Mouse (Mus musculus): ENCODE data around the gene Ydjc.
"Not testable (repeated sequence)": the region's sequence is repeated elsewhere in the genome, so short reads cannot be mapped to it uniquely, and the experiment has no call there.

Ydjc gene

GRCm38 (mm10) chr16:17151874-17152273 is 7.5 kb downstream of the Ydjc start:
- no peak for DNase-seq (ENCODE audit: low spot score in 2 of 2)

- DNase-seq (ENCODE audit: low spot score in 2 of 2), result no peak
These were observed 9.9 kb downstream of the Ydjc start for GRCm38 (mm10) chr16:17154346-17154745.

GRCm38 (mm10) chr16:17165478-17165877 is 21.1 kb downstream of the Ydjc start:
- DNase-seq (ENCODE audit: low spot score in 2 of 2), result not testable (repeated sequence)

GRCm38 (mm10) chr16:17167179-17167578 is 22.8 kb downstream of the Ydjc start:
- no peak for DNase-seq (ENCODE audit: low spot score in 2 of 2)

- no peak for DNase-seq (ENCODE audit: low spot score in 2 of 2)
These were observed 23.6 kb downstream of the Ydjc start for GRCm38 (mm10) chr16:17168049-17168448.

GRCm38 (mm10) chr16:17175765-17176164 is 31.3 kb downstream of the Ydjc start:
- no peak for DNase-seq (ENCODE audit: low spot score in 2 of 2)

GRCm38 (mm10) chr16:17177623-17178170 is 33.3 kb downstream of the Ydjc start:
- no peak for DNase-seq (ENCODE audit: low spot score in 2 of 2)

- DNase-seq (ENCODE audit: low spot score in 2 of 2), result no peak
These were observed 35.3 kb downstream of the Ydjc start for GRCm38 (mm10) chr16:17179706-17180105.

GRCm38 (mm10) chr16:17181382-17181781 is 37.0 kb downstream of the Ydjc start:
- DNase-seq (ENCODE audit: low spot score in 2 of 2), result no peak

- DNase-seq (ENCODE audit: low spot score in 2 of 2), result no peak
These were observed 37.7 kb downstream of the Ydjc start for GRCm38 (mm10) chr16:17182136-17182535.

- no peak for DNase-seq (ENCODE audit: low spot score in 2 of 2)
These were observed 38.6 kb downstream of the Ydjc start for GRCm38 (mm10) chr16:17183003-17183402.

- DNase-seq (ENCODE audit: low spot score in 2 of 2), result no peak
These were observed 41.1 kb downstream of the Ydjc start for GRCm38 (mm10) chr16:17185475-17185874.

GRCm38 (mm10) chr16:17193823-17194222 is 49.4 kb downstream of the Ydjc start:
- no peak for DNase-seq (ENCODE audit: low spot score in 2 of 2)

- DNase-seq (ENCODE audit: low spot score in 2 of 2), result no peak
These were observed 55.9 kb downstream of the Ydjc start for GRCm38 (mm10) chr16:17200121-17200952.

- DNase-seq (ENCODE audit: low spot score in 2 of 2), result peak; percentile 63 to 82
These were observed 56.7 kb downstream of the Ydjc start for GRCm38 (mm10) chr16:17200953-17201707.

- no peak for DNase-seq (ENCODE audit: low spot score in 2 of 2)
These were observed 57.6 kb downstream of the Ydjc start for GRCm38 (mm10) chr16:17201977-17202376.

GRCm38 (mm10) chr16:17202549-17202948 is 58.1 kb downstream of the Ydjc start, which contains the start of gene Ube2l3:
TSS of gene Ube2l3 (minus strand) at chr16:17202649.
- DNase-seq (ENCODE audit: low spot score in 2 of 2), result no peak

GRCm38 (mm10) chr16:17204990-17205389 is 60.6 kb downstream of the Ydjc start:
- DNase-seq (ENCODE audit: low spot score in 2 of 2), result no peak

- DNase-seq (ENCODE audit: low spot score in 2 of 2), result peak; percentile 74 to 78
These were observed 64.3 kb downstream of the Ydjc start, which contains the start of gene Rimbp3 for GRCm38 (mm10) chr16:17208389-17209361. TSS of gene Rimbp3 (plus strand) at chr16:17208603.

GRCm38 (mm10) chr16:17209404-17209960 is 65.1 kb downstream of the Ydjc start:
- DNase-seq (ENCODE audit: low spot score in 2 of 2), result peak in 1 of 2 experiments; percentile 20

Measured in frontal cortex, postnatal 14 days (tissue).